Mouse (Mus musculus) embryo, embryonic 11.5 days (tissue): ENCODE measurements around the gene Hist2h2bb.

Experiments
- DNase-seq: peaks from one replicate; pipeline ENCODE4 v3.0.0-alpha.2; 2012; ENCODE audit warnings: low read depth, low spot score

Gene Hist2h2bb

DNA sequence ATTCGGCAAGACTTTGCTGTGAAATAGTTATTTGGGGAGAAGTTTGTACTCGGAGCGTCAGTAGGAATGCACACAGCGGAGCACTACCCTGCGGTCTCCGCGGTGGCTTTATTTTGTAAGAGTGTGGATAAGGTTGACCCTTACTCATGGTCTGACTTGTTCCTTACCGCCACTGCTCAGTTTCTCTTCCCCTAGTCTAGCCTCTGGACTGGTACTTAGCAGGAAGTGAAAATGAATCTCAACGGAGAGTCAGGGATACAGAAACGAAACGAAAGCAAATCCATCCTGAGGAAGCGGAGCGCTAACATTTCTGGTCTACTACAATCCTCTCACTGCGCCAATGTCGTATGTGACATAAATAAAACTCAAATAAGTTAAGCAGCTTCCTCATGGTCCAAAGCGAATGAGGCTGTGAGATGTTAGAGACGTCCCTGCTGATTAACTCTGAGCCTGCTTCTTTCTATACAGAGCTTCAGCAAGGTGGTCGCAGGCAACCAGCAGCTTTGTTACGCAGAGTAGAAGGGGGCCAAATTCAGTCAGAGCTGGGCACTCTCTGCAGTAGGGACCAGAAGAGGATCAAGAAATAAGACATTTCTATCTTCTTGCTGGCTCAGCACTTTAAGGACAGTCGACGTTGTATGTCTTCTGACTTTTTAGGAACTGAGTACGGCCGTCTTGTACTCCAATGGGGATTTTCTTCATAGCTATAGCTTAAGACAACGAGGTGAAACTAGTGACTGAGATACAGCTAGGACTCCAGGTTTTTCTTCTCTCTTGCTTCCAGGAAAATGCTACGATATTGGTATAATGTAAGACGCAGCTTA lies 31.4 kb downstream of the Hist2h2bb start:
- no peak for DNase-seq

DNA sequence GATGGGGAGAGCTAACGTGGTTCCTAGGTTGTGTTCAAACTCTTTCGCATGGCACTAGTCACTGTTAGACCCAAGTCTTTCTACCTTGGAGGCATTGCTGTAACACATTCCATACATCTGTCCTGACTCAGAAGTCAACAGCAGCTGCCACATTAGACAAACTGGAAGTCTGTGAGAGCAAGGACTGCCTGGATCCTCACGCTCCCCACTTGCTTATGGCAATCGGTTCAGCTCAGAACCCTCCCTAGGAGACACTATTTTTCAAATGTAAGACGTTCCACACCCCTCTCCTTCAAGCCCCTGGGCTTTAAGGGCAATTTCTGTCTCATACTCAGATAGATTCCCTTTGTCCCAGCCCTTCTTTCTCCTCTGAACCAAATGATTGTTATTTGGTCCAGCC lies 32.5 kb downstream of the Hist2h2bb start:
- no peak for DNase-seq

DNA sequence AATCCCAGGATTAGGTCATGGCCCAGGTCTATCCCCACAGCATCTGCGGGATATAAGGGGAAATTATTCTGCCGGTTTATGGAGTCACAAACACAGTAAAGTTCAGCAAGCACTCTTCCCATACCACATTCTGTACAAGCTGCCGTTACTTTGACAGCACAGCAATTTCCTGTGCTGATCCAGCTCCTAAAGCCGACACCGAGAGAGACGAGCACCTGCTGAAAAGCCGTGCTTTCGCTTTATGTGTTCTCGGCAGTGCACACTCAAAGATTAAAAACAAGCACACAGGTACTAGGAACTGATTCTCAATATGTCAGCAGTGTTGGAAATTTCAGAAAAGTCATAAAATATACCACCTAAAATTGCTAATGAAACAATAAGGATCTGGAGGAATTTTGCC lies 37.0 kb downstream of the Hist2h2bb start:
- no peak for DNase-seq

DNA sequence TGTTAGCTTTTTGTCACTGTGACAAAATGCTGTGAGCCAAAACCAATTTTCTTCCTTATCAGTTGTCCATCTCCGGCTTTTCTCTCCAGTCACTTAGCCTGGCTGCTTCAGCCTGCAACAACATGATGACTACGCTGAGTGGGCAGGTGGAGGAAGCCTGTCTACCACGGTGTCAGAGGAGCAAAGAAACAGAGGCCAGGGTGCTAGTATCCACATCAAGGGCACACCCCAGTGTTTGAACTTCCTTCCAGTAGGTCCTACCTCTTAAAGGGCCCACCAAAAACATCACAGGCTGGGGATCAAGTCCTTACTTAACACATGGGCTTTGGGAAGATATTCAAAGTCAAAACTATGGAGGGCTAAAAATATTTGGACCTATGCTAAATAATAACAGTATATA lies 39.9 kb downstream of the Hist2h2bb start:
- no peak for DNase-seq

DNA sequence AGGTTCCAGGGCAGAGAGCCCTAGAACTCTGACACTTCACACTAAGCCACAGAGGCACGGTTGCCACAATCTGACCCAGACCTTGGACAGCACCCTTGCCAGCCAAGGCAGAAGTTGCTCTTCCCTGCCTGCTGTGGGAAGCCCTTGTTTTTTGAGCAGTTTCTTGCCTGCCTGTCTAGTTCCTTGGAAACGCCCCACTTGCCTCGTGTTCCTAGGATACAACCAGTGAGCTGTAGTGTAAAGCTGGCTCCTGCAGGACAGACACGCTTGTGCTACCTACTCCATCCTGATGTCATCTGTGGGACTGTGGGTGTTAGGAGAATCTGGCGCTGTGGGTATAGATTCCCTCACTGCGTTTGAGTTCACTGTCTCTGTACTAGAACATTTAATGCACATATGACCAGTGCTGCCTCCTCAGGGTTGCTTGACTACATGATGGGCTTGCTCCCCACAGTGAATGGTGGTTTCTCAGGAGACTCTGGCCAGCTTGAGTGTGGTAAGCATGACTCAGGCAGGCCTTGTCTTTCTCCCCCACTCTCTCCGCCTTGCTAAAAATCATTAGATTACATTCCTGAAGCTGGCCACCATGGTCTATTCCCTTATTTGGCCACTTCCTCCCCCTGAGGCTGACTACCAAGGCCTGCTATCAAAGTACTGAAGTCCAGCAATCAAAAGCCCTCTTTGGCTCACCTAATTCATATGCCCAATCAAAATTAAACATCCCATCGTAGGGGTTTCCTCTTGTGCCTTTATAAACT lies 43.0 kb downstream of the Hist2h2bb start:
- DNase-seq, result no peak
